Mouse (Mus musculus): ENCODE measurements around the gene Thsd1.

GRCm38 (mm10) chr8:22273142-22273541, 46.0 kb downstream of the Thsd1 start:
- TF ChIP-seq CTCF (IDR thresholded peaks at IDR 0.05; ENCODE audit: control insufficient read depth, insufficient read depth, low read length): no peak
- TF ChIP-seq POLR2A (IDR thresholded peaks at IDR 0.05; ENCODE audit: borderline replicate concordance, control insufficient read depth, low read depth, low read length): no peak
